ENCODE assay signal across 21 mouse cellular contexts in genomic region chr6:24322371-24322770, GRCm38 (mm10).
"Had no signal": no experiment of that assay in that cellular context is flagged by ENCODE, and none has a peak within 500 bp of the region (broad histone marks: within the 10 kb centered on the region; RNA-seq: fewer than 3 reads in every experiment).

No protein-coding gene starts in this region.

- H3K27ac ChIP-seq: hindbrain, embryonic 14.5 days; hindbrain, postnatal 0 days; kidney, postnatal 0 days; limb, embryonic 12.5 days; limb, embryonic 15.5 days; liver, embryonic 13.5 days; neural tube, embryonic 12.5 days; neural tube, embryonic 15.5 days; stomach, embryonic 15.5 days had no signal

- H3K4me1 ChIP-seq: limb, embryonic 12.5 days; limb, embryonic 15.5 days; liver, embryonic 13.5 days; neural tube, embryonic 12.5 days; neural tube, embryonic 15.5 days; stomach, embryonic 15.5 days had no signal

- H3K9ac ChIP-seq: hindbrain, embryonic 14.5 days; limb, embryonic 12.5 days; limb, embryonic 15.5 days; liver, embryonic 13.5 days; neural tube, embryonic 12.5 days; neural tube, embryonic 15.5 days; stomach, embryonic 15.5 days had no signal

- ATAC-seq: hindbrain, postnatal 0 days; inflammation-experienced regulatory T-cells, adult 6 months had no signal

- H3K4me2 ChIP-seq: hindbrain, embryonic 14.5 days; limb, embryonic 12.5 days; limb, embryonic 15.5 days; liver, embryonic 13.5 days; midbrain, embryonic 11.5 days; neural tube, embryonic 12.5 days; neural tube, embryonic 15.5 days; stomach, embryonic 15.5 days had no signal

- DNase-seq: left cerebral cortex, postnatal 4 days; liver, embryonic 13.5 days; lung, adult 2 months; lung, postnatal 14 days; lung, postnatal 4 days; midbrain, embryonic 14.5 days; right cerebral cortex, adult 18-20 months; right cerebral cortex, postnatal 14 days; right cerebral cortex, postnatal 4 days; spleen, adult 18-20 months; thymus, postnatal 25 days had no signal

- H3K36me3 ChIP-seq: limb, embryonic 12.5 days; limb, embryonic 15.5 days; liver, embryonic 13.5 days; neural tube, embryonic 12.5 days; neural tube, embryonic 15.5 days; stomach, embryonic 15.5 days had no signal

- H3K9me3 ChIP-seq: limb, embryonic 12.5 days; limb, embryonic 15.5 days; liver, embryonic 13.5 days; neural tube, embryonic 12.5 days; neural tube, embryonic 15.5 days; stomach, embryonic 15.5 days had no signal

- H3K27me3 ChIP-seq: limb, embryonic 12.5 days; limb, embryonic 15.5 days; liver, embryonic 13.5 days; neural tube, embryonic 12.5 days; neural tube, embryonic 15.5 days; stomach, embryonic 15.5 days had no signal

- H3K4me3 ChIP-seq: limb, embryonic 12.5 days; limb, embryonic 15.5 days; liver, embryonic 13.5 days; neural tube, embryonic 12.5 days; neural tube, embryonic 15.5 days; stomach, embryonic 15.5 days had no signal
